Mouse (Mus musculus) megakaryocyte, embryonic 14.5 days (primary cell): Measurements from ENCODE around the gene Prg2. TPM values are rescaled to one million over a fixed set of nuclear protein-coding genes. Genes with fewer than 3 reads are reported as not detected.
A peak's percentile ranks its signal among the peaks of the same experiment; 100 is the strongest.

Source experiments
- H3K27me3 ChIP-seq: replicated peaks from 2 replicates; pipeline ENCODE3; 2012; ENCODE audit warnings: inconsistent platforms
- H3K36me3 ChIP-seq: replicated peaks from 2 replicates; pipeline ENCODE3; 2012; ENCODE audit warnings: low read length, inconsistent platforms, mixed read lengths
- H3K4me1 ChIP-seq: 2 replicates; pipeline ENCODE4 v1.6.1; 2012; ENCODE audit warnings: inconsistent platforms
- H3K4me3 ChIP-seq: replicated peaks from 2 replicates; pipeline ENCODE3; 2012; ENCODE audit warnings: moderate library complexity, mild to moderate bottlenecking, inconsistent platforms
- H3K9me3 ChIP-seq: 2 replicates; pipeline ENCODE4 v1.6.1; 2012; ENCODE audit warnings: inconsistent platforms
- FLI1 ChIP-seq: IDR thresholded peaks from 2 replicates; pipeline ENCODE4 v1.6.1; 2012; ENCODE audit warnings: low read length, inconsistent platforms, mixed read lengths
- GATA1 ChIP-seq: IDR thresholded peaks from 3 replicates; pipeline ENCODE4 v1.6.1; 2012; ENCODE audit warnings: mixed read lengths, low read length, inconsistent platforms, borderline replicate concordance
- polyA plus RNA-seq: library from polyadenylated mRNA; stranded (reverse); fragments of >175 nt; gene quantifications from 2 replicates; pipeline ENCODE4 v1.2.3, GENCODE M21; 2012; ENCODE audit warnings: low replicate concordance; ENCODE audit not compliant: insufficient read depth

Prg2 gene
- polyA plus RNA-seq, 1 experiment: 2.5 TPM

DNA sequence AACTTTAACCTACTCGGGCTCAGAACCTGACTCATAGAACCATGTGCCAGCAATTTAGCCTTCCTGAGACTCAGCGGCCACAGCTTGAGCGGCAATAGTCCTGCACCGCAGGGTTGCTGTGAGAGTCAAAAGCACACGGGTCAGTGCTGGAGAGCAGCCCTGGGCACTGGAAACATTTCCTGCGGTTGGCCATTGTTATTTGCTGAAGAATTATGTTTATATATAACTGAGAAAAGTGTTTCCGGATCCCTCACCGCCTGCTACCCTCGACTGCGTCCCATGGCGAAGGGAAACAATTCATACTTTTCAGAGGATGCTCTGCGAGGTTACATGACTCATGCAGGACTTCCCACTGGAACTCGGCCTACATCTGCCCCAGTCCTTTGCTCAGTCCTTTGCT, 21.2 kb downstream of the Prg2 start:
- peaks cover 48% of the 10 kb centered on the region for H3K27me3 ChIP-seq
- no peak overlapping the region for H3K4me3 ChIP-seq
- H3K4me1 ChIP-seq: no peaks in the 10 kb centered on the region
- H3K36me3 ChIP-seq: no peaks in the 10 kb centered on the region
- TF ChIP-seq FLI1: no peak
- TF ChIP-seq GATA1: no peak
- H3K9me3 ChIP-seq: no peaks in the 10 kb centered on the region

DNA sequence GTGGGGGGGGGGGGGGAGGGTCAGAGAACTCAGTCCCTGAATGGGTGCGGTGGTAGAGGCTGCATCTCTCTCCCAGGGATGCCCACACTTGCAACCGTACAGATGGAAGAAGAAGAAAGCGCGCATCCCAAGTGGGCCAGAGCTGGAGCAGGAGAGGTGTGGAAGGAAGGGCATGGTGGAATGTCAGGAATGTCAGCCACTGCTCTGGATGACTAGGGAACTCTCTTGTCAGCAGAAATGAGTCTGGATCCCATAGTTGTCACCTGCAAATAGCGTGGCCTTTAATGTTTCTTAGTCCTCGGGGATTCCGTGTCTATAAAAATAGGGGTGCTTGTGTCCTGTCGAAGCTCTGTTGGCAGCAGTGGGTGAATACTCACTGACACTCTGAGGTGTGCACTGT, 22.3 kb downstream of the Prg2 start:
- Histone ChIP-seq H3K9me3 (no peaks in the 10 kb centered on the region), H3K4me3 (no peak overlapping the region), H3K4me1 (no peaks in the 10 kb centered on the region), H3K27me3 (peaks cover 48% of the 10 kb centered on the region), H3K36me3 (no peaks in the 10 kb centered on the region)
- no peak for TF ChIP-seq GATA1
- TF ChIP-seq FLI1: no peak

DNA sequence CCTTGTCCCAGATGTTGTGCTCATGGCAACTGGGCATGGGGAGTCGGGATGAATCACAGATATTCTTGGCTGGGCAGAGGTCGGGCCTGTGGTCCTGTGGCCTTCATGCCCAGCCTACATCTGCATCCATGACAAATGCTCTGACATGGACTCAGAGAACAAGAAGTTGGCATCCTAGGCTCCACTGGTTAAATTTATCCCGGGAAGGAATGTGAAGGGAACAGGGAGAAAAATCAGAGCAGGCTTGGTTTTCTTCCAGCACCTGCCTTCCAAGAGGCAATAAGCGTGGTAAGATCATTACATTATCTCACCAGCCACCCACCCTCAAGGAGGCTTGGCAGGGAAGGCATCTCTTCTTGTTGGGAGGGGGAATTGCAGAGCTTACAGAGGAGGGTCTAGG, 24.1 kb downstream of the Prg2 start:
- H3K36me3 ChIP-seq: no peaks in the 10 kb centered on the region
- no peak overlapping the region for H3K4me3 ChIP-seq
- no peak for TF ChIP-seq GATA1
- TF ChIP-seq FLI1: no peak
- no peaks in the 10 kb centered on the region; the same call in 1 of the 2 replicates for H3K4me1 ChIP-seq
- peaks cover 46% of the 10 kb centered on the region for H3K27me3 ChIP-seq
- H3K9me3 ChIP-seq: no peaks in the 10 kb centered on the region

DNA sequence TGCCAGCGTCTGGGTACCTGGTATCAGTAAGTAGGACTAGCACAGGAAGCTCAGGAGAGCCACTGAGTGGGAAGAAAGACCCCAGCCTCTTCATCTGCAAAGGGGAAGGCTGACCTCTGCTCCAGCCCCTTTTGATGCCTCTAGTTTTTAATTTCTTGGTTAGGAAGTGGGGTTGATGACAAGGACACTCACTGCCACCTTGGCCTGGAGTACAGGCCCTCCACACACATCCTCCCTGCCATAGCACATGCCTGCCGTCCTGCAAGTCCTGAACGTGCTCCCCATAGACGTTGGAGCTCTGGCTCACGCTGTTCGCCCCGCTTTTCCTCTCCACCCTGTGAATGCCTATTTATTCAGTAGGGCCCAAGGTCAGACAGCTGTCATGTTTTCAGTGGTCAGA, 26.3 kb downstream of the Prg2 start:
- Histone ChIP-seq H3K4me1 (peaks cover 12% of the 10 kb centered on the region), H3K9me3 (no peaks in the 10 kb centered on the region), H3K36me3 (no peaks in the 10 kb centered on the region), H3K27me3 (peaks cover 48% of the 10 kb centered on the region), H3K4me3 (no peak overlapping the region)
- TF ChIP-seq GATA1 (no peak), FLI1 (no peak)

DNA sequence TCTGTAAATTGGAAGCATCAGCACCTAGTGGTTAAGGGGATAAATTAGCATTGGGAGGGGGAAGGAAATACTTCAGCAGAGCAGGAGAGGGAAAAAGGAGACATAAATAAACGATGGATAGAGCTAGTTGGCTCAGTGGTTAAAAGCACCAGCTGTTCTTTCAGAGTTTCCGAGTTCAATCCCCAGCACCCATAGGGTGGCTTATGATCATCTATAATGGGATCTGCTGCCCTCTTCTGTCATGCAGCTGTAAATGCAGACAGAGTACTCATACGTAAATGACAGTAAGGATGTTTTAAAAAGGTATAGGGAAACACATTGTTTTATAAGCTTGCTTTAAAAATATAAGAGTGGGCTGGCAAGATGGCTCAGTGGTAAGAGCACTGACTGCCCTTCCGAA, 27.5 kb downstream of the Prg2 start:
- H3K9me3 ChIP-seq: no peaks in the 10 kb centered on the region
- H3K4me1 ChIP-seq: peaks cover 23% of the 10 kb centered on the region
- TF ChIP-seq FLI1 (no peak), GATA1 (no peak)
- H3K4me3 ChIP-seq: no peak overlapping the region
- peaks cover 39% of the 10 kb centered on the region for H3K27me3 ChIP-seq
- H3K36me3 ChIP-seq: no peaks in the 10 kb centered on the region

DNA sequence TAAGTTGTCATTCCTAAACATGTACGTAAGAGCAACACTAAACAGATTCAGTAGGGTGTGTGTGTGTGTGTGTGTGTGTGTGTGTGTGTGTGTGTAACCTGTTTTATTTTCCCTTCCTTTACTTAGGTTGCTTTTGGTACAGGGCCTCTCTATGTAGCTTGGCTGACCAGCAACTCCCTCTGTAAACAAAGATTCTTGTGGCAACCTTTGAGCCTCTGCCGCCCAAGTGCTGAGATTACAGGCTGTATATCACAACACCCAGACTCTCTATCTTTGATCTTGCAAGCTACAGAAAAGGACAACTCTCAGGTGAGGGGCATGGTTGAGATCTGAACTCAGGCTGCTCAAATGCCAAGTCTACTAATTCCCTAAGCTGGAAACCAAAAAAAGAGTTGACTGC, 29.0 kb downstream of the Prg2 start:
- Histone ChIP-seq H3K9me3 (no peaks in the 10 kb centered on the region), H3K4me1 (peaks cover 38% of the 10 kb centered on the region)
- TF ChIP-seq GATA1: no peak

DNA sequence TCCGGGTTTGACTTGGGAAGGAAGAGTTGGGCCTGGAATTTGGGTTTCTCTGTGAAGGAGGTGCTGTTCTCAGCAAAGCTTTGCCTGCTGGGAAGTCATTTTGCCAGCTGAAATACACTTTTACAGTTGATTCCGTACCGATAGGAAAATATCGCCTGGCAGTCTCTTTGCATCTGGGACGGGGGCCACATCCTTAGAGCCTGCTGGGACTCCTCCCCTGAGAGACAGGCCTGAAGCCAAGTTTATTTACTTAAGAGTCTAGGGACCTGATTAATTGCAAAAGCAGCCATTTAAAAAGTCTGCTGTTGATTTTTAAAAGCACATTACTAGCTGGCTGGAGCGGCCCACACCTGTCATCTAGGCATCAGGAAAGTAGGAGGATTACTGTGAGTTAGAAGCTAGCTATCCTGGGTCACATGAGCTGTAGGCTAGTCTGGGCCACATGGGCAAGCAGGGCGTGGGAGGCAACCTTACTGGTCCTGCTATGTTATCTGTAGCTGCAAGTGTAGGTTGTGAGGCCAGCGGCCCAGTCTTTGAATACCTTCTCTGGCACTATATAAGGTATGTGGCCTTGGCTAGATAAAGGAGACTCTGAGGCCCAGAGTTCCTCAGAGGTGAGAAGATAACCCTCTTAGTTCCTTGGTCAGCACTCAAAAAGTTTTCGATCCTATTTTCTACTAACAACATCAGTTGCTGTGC, 31.8 kb downstream of the Prg2 start:
- H3K4me3 ChIP-seq: no peak overlapping the region
- no peaks in the 10 kb centered on the region for H3K9me3 ChIP-seq
- peaks cover 46% of the 10 kb centered on the region for H3K4me1 ChIP-seq
- no peak for TF ChIP-seq FLI1
- TF ChIP-seq GATA1: no peak
- peaks cover 15% of the 10 kb centered on the region for H3K27me3 ChIP-seq
- H3K36me3 ChIP-seq: no peaks in the 10 kb centered on the region

More for the DNA sequence above, 29.0 kb downstream of the Prg2 start:
- Histone ChIP-seq H3K36me3 (no peaks in the 10 kb centered on the region), H3K27me3 (peaks cover 27% of the 10 kb centered on the region), H3K4me3 (no peak overlapping the region)

DNA sequence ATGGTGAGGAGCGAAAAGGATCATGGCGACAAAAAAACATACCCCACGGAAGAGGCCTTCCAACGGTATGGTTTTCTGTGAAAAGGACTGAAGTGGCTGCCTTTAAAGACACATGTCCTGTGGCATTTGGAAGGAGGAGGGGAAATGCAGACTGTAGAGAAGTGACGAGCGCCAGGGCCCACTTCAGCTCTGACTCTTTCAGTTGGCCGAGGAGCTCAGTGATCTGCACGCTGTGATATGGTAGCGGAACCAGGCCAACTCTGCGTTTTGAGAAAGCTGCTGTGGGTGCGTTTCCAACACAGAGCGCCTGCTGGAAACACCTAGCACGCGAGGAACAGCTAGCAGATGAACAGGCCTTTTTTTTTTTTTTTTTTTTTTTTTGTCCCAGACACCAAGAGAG, 32.4 kb downstream of the Prg2 start:
- H3K27me3 ChIP-seq: peaks cover 13% of the 10 kb centered on the region
- no peak for TF ChIP-seq FLI1
- no peak for TF ChIP-seq GATA1
- H3K4me3 ChIP-seq: no peak overlapping the region
- peaks cover 46% of the 10 kb centered on the region for H3K4me1 ChIP-seq
- H3K9me3 ChIP-seq: peaks cover 2% of the 10 kb centered on the region
- no peaks in the 10 kb centered on the region for H3K36me3 ChIP-seq

DNA sequence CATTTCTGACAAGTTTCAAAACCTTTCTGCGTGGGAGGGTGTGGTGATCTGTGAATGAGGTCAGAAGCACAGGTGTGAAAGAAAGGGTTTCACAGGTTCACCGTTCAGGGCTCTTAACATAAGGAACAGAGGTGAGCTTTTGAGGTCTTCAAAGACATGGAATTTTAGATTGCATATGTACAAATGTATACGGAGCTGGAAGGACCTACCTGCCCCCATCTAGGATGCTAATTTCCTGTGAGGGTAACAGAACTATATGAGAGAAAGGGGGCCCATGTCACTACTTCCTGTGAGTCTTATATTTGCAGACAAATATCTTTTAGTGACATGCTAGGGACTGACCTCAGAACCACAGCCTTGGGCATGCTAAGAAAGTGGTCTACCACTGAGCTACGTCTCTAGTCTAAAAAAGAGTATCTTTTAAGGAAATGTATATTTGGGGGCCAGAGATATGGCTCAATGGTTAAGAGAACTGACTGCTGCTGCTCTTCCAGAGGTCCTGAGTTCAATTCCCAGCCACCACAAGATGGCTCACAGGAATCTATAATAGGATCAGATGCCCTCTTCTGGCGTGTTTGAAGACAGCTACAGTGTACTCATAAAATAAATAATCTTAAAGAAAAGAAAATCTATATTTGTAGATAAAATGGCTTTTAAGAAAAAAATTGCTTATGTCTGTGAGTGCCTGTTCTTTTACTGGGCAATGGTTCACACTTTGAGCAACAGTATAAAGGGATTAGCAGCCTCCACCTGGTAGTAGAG, 33.7 kb downstream of the Prg2 start:
- H3K9me3 ChIP-seq: peaks cover 14% of the 10 kb centered on the region
- peak overlapping the region; percentile 18 for H3K4me3 ChIP-seq
- no peaks in the 10 kb centered on the region for H3K36me3 ChIP-seq
- peaks cover 17% of the 10 kb centered on the region for H3K27me3 ChIP-seq
- TF ChIP-seq GATA1 (no peak), FLI1 (no peak)
- H3K4me1 ChIP-seq: peaks cover 46% of the 10 kb centered on the region

DNA sequence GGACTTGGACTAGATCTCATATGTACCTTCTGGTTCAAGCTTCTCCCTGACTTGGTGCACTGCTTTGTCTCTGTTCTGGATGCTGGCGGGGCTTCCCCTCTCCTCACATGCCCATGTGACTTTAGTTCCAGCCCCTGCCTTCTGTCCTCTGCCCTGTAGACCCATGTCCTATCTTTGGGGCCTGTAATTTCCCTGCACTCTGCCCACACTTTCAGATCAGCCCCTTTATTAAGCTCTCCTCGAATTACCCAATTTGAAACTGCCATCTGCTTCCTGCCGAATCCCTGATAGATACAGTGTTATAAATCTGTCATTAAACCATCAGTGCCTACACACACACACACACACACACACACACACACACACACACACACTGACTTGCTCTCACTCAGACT, 34.3 kb downstream of the Prg2 start:
- Histone ChIP-seq H3K27me3 (peaks cover 13% of the 10 kb centered on the region), H3K4me1 (peaks cover 46% of the 10 kb centered on the region), H3K36me3 (no peaks in the 10 kb centered on the region), H3K4me3 (peak overlapping the region; percentile 18), H3K9me3 (peaks cover 14% of the 10 kb centered on the region)
- TF ChIP-seq FLI1 (no peak), GATA1 (no peak)
